Mouse (Mus musculus) testis, adult 2 months (tissue): ENCODE results near the gene Ugt1a8.
"Not testable (repeated sequence)": the region's sequence is repeated elsewhere in the genome, so short reads cannot be mapped to it uniquely, and the experiment has no call there.

ENCODE experiments used
- CTCF ChIP-seq: fragments of 200-500 bp; IDR thresholded peaks from 2 replicates; pipeline ENCODE4 v1.5.1; 2012; ENCODE audit warnings: low read depth, mild to moderate bottlenecking, inconsistent platforms, low read length, moderate library complexity; ENCODE audit not compliant: control insufficient read depth, insufficient read depth, insufficient replicate concordance
- POLR2A ChIP-seq: fragments of 200-500 bp; IDR thresholded peaks from 2 replicates; pipeline ENCODE4 v1.6.1; 2012; ENCODE audit warnings: low read depth, mild to moderate bottlenecking, inconsistent platforms, low read length, moderate library complexity; ENCODE audit not compliant: control insufficient read depth

GRCm38 (mm10) chr1:88109604-88110003, 22.0 kb downstream of the Ugt1a8 start:
- TF ChIP-seq POLR2A, CTCF: not testable (repeated sequence)
